Mouse (Mus musculus) intestine, embryonic 14.5 days (tissue): ENCODE results near the gene Ptprt. TPM values are rescaled to one million over a fixed set of nuclear protein-coding genes. Genes with fewer than 3 reads are reported as not detected.

Experiments used
- ATAC-seq: fragments of 200-750 bp; cut with Nextera tagmentation; replicated peaks from 2 replicates; pipeline ENCODE4 v1.8.0; 2017; ENCODE audit warnings: low read depth, moderate number of reproducible peaks, moderate TSS enrichment, moderate library complexity; ENCODE audit not compliant: low FRiP score, low TSS enrichment
- DNase-seq: peaks from one replicate; pipeline ENCODE4 v3.0.0-alpha.2; 2018; ENCODE audit warnings: low spot score
- H3K27ac ChIP-seq: fragments of 300-500 bp; sonication (generic); 2 replicates; pipeline ENCODE4 v1.5.1; 2014; ENCODE audit warnings: low read depth, mild to moderate bottlenecking, control low read depth
- H3K27me3 ChIP-seq: fragments of 300-500 bp; sonication (generic); replicated peaks from 2 replicates; pipeline ENCODE4 v1.6.1; 2014; ENCODE audit warnings: low read length, control low read depth; ENCODE audit not compliant: control insufficient read depth, insufficient read depth
- H3K36me3 ChIP-seq: fragments of 300-500 bp; sonication (generic); 2 replicates; pipeline ENCODE4 v1.6.1; 2014; ENCODE audit warnings: low read length, control low read depth; ENCODE audit not compliant: control insufficient read depth, insufficient read depth
- H3K4me1 ChIP-seq: fragments of 300-500 bp; sonication (generic); replicated peaks from 2 replicates; pipeline ENCODE4 v1.6.1; 2014; ENCODE audit warnings: low read length, control low read depth, mixed read lengths; ENCODE audit not compliant: control insufficient read depth, insufficient read depth
- H3K4me2 ChIP-seq: fragments of 300-500 bp; sonication (generic); 2 replicates; pipeline ENCODE4 v1.6.1; 2014; ENCODE audit warnings: low read length
- H3K4me3 ChIP-seq: fragments of 300-500 bp; sonication (generic); 2 replicates; pipeline ENCODE4 v1.5.1; 2014; ENCODE audit warnings: low read depth, low read length, control low read depth, mixed read lengths
- H3K9ac ChIP-seq: fragments of 300-500 bp; sonication (generic); 2 replicates; pipeline ENCODE4 v1.6.1; 2014; ENCODE audit warnings: mild to moderate bottlenecking, low read length
- H3K9me3 ChIP-seq: fragments of 300-500 bp; sonication (generic); 2 replicates; pipeline ENCODE4 v1.6.1; 2016; ENCODE audit warnings: low read length, control low read depth; ENCODE audit not compliant: control insufficient read depth
- WGBS: fragments of 180-500 bp; shearing (Covaris S2); extraction: QIAGEN DNeasy Blood & Tissue Kit; methylation state at CpG from one replicate; pipeline ENCODE4 v1.1.7; 2014; 5-methylcytosine and 5-hydroxymethylcytosine counted together
- polyA plus RNA-seq: library from polyadenylated mRNA; unstranded; fragments of >200 nt; fragmentation: Nextera tagmentation; extraction: Ambion mirVana; gene quantifications from 2 replicates; pipeline ENCODE4 v1.2.1, GENCODE M21; 2014

Ptprt gene
- polyA plus RNA-seq, 1 experiment from 2014 or later, result 1.4 TPM

DNA sequence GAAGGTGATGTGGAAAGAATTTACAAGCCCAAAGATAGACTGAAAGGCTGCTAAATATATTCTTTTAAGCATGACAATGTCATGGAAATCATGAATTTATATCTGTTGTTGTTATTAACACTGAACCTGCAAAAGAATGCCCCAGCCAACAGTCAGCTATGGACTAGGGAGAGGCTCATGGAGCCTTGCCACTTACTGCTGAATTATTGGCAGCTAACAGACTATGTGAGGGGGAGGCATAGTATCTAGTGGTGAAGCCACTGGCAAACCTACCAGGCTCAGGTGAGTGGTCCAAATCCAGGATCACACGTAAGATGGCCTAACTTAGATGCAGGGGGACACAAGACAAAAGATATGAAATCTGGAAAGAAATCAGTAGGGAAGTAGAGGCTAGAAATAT, 847.6 kb downstream of the Ptprt start:
- no peak for ATAC-seq
- no peak for DNase-seq
- H3K27me3 ChIP-seq, result no peaks in the 10 kb centered on the region
- H3K9me3 ChIP-seq, result no peaks in the 10 kb centered on the region
- WGBS, result 82% methylated on average over 1 of the region's 1 CpGs
- no peak overlapping the region for H3K4me3 ChIP-seq
- no peak overlapping the region for H3K4me2 ChIP-seq
- no peaks in the 10 kb centered on the region for H3K4me1 ChIP-seq
- H3K36me3 ChIP-seq, result no peaks in the 10 kb centered on the region
- no peak overlapping the region for H3K27ac ChIP-seq
- H3K9ac ChIP-seq, result no peak overlapping the region

DNA sequence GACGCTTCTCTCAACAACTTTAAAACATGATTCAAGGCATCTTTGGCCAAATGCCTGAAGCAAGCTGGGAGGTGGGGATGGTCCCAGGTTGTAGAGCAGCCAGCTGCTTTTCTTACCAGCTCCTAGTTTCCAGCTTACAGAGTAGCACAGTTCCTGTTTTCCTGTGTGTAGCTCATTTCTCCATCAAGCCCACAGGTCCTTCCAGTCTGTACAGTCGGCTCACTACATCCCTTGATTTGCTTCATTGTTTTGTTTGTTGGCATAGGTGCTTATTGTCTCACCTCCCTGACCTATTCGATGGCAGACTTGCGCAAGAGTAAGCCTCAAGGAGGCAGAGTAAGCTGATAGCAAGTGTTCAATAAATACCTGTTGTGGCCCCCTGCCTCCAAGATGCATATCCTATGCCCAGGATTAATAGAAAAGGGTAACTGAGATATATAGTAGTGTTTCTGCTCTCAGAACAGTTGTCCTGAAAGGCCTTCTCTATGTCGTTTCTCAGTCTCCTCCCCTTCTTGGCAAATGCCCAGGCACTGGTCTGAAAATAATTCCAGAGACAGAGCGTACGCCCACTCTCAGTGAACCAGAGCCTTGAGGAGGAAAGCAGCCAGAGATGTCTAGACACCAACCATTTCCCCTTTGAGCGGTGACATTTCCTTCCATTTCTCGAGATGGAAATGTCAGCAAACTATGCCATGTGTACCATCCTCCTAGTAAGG, 852.7 kb downstream of the Ptprt start:
- no peak overlapping the region for H3K4me3 ChIP-seq
- DNase-seq (no peak), ATAC-seq (no peak)
- H3K9ac ChIP-seq, result no peak overlapping the region
- no peak overlapping the region for H3K27ac ChIP-seq
- no peaks in the 10 kb centered on the region for H3K27me3 ChIP-seq
- 79% methylated on average over 9 of the region's 9 CpGs for WGBS
- no peak overlapping the region for H3K4me2 ChIP-seq
- H3K36me3 ChIP-seq, result no peaks in the 10 kb centered on the region
- H3K4me1 ChIP-seq, result no peaks in the 10 kb centered on the region
- H3K9me3 ChIP-seq, result no peaks in the 10 kb centered on the region

DNA sequence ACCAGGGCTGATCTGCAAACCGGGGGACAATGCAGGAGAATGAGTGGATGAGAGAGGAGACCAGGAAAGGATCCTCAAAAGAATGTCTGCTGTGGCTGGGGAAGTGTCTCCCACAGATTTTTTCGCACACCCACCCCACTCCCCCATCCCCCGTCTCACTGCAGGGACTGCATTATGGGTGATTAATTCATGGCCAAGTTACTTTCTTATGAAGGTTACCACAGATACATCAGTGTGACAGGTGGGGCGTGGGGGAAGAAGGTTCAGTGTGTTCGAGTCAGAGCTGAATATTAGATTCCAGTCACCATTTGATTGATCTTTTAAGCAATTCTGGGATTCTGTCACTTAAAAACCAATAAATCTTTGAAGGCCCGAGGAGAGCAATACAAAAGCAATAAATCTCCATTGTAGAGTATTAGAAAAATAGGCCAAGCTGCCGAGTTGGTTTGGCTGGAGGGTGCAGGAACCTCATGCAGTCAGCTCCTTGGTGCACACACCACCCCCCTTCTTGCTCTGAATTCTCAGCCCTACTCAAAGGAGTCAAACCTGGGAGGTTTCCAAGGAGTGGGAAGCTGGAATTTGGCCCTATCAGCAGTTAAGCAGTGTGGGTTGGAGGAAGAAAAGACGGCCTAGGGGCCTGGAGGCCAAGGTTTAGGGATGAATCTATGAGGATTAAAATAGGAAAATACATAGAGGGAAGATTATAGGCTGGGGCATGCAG, 854.5 kb downstream of the Ptprt start:
- H3K27ac ChIP-seq, result no peak overlapping the region
- no peak overlapping the region for H3K9ac ChIP-seq
- no peaks in the 10 kb centered on the region for H3K36me3 ChIP-seq
- no peak overlapping the region for H3K4me2 ChIP-seq
- no peak for DNase-seq
- no peaks in the 10 kb centered on the region for H3K9me3 ChIP-seq
- no peak for ATAC-seq
- H3K4me3 ChIP-seq, result no peak overlapping the region
- WGBS, result 58% methylated on average over 8 of the region's 8 CpGs
- H3K4me1 ChIP-seq, result no peaks in the 10 kb centered on the region
- H3K27me3 ChIP-seq, result no peaks in the 10 kb centered on the region

DNA sequence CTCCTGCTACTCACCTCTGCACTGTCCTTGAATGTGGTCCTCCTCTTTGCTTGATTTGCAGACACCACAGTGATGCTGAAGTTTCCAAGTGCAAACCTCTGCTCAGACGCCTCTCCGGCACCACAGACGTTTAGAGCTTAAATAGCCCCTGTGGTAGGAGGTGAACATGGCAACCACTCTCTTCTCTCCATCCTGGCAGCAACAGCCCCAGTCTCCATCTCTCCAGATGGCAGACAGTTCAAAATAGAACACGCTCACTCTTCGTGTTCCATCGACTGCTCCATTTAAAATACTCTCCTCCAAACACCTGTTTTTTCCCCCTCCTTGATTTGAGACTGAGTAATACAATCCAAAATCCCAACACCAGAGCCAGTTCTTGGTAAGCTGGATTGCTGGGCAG, 861.0 kb downstream of the Ptprt start:
- WGBS, result 82% methylated on average over 6 of the region's 6 CpGs
- DNase-seq (no peak), ATAC-seq (no peak)
- Histone ChIP-seq H3K4me1 (no peaks in the 10 kb centered on the region), H3K27ac (no peak overlapping the region), H3K27me3 (no peaks in the 10 kb centered on the region), H3K9me3 (no peaks in the 10 kb centered on the region), H3K36me3 (no peaks in the 10 kb centered on the region), H3K9ac (no peak overlapping the region), H3K4me3 (no peak overlapping the region), H3K4me2 (no peak overlapping the region)

DNA sequence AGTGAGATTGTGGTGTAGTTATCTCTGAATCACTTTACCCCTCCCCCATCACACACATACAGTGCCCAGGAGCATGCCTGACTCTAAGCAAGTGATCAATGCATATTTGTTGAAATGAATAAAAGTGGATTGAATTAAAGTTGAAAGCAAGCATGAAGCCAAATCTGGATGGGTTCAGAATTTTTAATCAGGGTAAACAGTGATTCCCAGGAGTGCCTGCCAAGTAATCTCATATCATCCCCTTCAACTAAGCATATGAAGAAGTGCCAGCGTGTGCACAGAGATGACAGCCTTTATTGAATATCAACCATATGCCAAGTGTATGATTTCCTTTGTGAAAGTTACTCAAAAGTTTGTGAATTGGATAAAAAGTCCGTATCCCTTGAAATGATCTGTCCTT, 893.4 kb downstream of the Ptprt start:
- Histone ChIP-seq H3K27me3 (no peaks in the 10 kb centered on the region), H3K4me3 (no peak overlapping the region), H3K9me3 (no peaks in the 10 kb centered on the region), H3K4me2 (no peak overlapping the region), H3K36me3 (no peaks in the 10 kb centered on the region), H3K9ac (no peak overlapping the region), H3K27ac (no peak overlapping the region), H3K4me1 (no peaks in the 10 kb centered on the region)
- ATAC-seq, result no peak
- DNase-seq, result no peak
- WGBS, result 82% methylated on average over 2 of the region's 2 CpGs

DNA sequence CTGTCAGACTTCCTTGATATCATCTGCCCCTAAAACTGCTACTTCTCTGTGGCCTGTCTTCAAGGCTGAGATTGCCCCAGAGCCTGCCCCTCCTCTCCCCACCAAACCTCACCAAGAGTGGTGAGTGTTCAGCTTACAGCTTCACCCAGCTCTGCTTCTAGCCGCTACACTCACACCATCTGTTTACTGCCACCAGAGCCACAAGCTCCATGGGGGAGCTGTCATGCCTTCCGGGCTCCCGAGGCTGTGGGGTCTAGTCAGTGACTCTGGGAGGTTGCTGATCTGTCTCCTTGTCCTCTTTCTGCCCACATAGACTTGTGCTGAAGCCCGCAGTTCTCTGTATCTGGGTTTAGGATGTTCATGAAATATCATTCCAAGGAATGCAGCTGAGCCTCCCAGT, 947.9 kb downstream of the Ptprt start:
- WGBS, result 30% methylated on average over 4 of the region's 4 CpGs
- Histone ChIP-seq H3K4me2 (no peak overlapping the region), H3K4me3 (no peak overlapping the region), H3K36me3 (no peaks in the 10 kb centered on the region), H3K27ac (no peak overlapping the region), H3K4me1 (no peaks in the 10 kb centered on the region), H3K27me3 (no peaks in the 10 kb centered on the region), H3K9ac (no peak overlapping the region), H3K9me3 (no peaks in the 10 kb centered on the region)
- ATAC-seq (no peak), DNase-seq (no peak)

DNA sequence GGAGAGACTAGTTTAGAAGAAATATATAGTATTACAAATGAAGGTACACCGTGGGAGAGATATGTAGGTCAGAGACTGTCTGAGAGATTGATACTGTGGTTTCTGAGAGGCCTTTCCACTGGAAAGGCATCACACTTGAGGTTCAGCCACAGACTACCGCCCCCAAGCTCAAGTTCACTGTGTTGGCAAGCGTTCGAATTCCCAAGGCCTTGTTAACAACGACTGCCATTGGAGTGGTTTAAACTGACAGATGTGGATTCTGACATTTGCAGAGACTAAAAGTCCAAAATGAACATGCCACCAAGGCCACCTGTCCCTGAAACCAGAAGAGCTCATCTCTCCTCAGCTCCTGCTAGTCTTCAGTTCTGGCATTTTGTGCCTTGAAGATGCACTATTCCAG, 951.6 kb downstream of the Ptprt start:
- Histone ChIP-seq H3K4me3 (no peak overlapping the region), H3K27me3 (no peaks in the 10 kb centered on the region), H3K9ac (no peak overlapping the region), H3K36me3 (no peaks in the 10 kb centered on the region), H3K27ac (no peak overlapping the region), H3K9me3 (no peaks in the 10 kb centered on the region), H3K4me1 (no peaks in the 10 kb centered on the region), H3K4me2 (no peak overlapping the region)
- ATAC-seq (no peak), DNase-seq (no peak)
- 83% methylated on average over 5 of the region's 5 CpGs for WGBS

DNA sequence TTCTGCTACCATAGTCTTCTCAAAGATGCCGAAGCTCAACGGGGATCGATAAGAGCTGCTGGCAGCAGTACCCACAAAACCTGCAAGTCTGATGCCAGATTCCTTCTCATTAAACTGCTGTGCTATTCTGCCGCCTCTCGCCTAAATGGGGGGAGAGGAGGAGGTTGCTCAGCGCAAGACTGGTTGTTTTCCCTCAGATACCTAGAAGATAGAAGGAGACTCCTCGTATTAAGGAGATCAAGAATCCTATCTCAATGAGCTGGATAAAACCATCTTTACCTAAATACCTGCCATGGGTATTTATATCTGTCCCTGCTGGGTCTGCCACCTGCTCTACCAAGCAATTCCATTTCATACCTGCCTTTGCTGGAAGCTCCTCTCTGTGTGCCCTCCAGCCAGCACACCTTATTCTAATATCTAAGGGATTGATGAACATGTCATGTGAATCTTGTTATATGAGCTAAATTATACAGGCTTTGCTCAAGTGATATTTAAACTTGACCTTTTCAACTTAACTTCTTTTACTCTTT, 954.5 kb downstream of the Ptprt start:
- no peaks in the 10 kb centered on the region for H3K9me3 ChIP-seq
- H3K4me2 ChIP-seq, result no peak overlapping the region
- no peaks in the 10 kb centered on the region for H3K36me3 ChIP-seq
- H3K4me1 ChIP-seq, result no peaks in the 10 kb centered on the region
- no peaks in the 10 kb centered on the region for H3K27me3 ChIP-seq
- H3K9ac ChIP-seq, result no peak overlapping the region
- 93% methylated on average over 7 of the region's 7 CpGs for WGBS
- H3K27ac ChIP-seq, result no peak overlapping the region
- H3K4me3 ChIP-seq, result no peak overlapping the region
- ATAC-seq (no peak), DNase-seq (no peak)

DNA sequence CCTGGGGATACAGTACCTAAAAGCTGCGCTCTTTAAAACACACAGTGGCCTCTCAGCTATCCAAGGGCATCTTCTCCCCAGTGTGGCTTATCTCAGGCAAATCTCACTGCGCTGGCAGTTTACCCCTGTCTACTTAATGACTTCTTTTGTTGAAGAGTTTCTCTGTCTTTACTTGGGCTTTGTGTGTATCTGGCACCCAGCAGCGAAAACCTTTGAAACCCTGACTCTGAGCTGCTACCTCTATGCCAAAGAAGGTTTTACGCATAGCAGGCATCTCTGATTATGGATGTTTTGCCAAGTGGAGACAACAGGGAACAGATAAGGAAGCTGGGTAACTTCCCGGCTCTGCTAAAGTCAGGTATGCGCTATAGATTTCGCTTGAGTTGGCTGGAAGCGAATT, 956.1 kb downstream of the Ptprt start:
- WGBS, result 50% methylated on average over 8 of the region's 8 CpGs
- DNase-seq (no peak), ATAC-seq (no peak)
- H3K9ac ChIP-seq, result no peak overlapping the region
- H3K4me1 ChIP-seq, result no peaks in the 10 kb centered on the region
- H3K27ac ChIP-seq, result no peak overlapping the region
- H3K9me3 ChIP-seq, result no peaks in the 10 kb centered on the region
- no peak overlapping the region for H3K4me3 ChIP-seq
- H3K36me3 ChIP-seq, result no peaks in the 10 kb centered on the region
- H3K4me2 ChIP-seq, result no peak overlapping the region
- no peaks in the 10 kb centered on the region for H3K27me3 ChIP-seq
